Mouse (Mus musculus) spleen, adult 18-20 months (tissue): ENCODE measurements around the gene Epb41l1.

ENCODE experiments used
- DNase-seq, 2 experiments: peaks; one replicate each; pipeline ENCODE4 v3.0.0; 2022; ENCODE audit warnings: mixed read lengths in 2 of 2

The Epb41l1 gene

DNA sequence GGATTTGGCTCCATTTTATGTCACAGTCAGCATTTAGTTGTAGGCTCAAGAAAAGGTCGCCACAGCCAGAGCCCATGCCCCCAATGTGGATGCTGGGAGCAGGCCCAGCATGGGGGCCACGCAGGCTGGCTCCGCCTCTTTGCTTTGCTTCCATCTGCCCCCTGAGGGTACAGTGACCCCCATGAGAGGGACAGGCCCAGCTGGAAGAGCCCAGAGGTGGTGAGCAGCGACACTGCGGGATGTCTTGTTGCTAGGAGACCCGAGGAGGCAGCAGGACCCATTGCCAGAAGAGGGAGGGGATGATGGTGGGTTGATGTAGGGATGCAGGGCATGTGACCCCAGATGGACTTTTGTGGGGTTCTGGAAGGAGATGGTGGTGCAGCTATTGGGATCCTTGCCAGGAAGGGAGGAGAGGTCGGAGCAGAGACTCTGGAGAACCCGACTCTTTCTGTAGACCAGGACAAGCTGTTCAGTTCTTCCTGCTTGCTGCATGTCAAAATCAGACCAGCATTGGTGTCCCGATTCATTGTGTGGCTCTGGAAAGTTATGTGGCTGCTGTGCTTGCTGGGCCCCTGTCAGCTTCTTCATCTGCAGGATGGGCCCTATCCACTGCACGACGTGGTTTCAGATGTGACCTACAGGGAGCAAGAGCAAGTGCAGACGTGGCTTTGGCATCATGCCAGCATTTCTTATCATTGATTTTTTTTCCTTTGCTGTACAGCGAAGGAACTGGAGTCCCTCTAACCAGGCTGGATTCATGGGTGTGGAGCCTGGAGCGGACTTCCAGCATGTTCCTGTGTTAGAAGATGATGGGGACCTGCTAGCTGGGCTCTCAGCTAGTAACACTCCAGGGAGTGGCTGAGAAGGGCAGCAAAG, 41.7 kb downstream of the Epb41l1 start:
- DNase-seq = no peak

DNA sequence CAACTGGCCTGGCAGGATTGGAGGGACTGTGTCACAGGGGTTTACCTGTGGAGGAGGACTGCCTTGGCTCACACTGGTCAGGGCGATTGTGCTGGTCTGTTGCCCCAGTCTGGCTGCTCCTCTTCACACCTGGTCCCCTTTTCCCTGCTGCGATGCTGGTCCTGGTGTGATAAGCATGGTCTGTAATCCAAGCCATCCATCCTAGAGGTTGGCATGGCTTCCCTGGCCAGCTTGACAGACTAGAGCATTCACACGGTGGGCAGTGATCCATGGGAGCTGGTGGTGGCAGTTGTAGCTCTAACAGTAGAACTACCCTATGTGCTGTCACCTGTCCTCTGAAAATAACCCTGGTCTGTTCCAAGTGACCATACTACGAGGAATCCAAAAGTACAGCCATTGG, 43.7 kb downstream of the Epb41l1 start:
- no peak for DNase-seq

DNA sequence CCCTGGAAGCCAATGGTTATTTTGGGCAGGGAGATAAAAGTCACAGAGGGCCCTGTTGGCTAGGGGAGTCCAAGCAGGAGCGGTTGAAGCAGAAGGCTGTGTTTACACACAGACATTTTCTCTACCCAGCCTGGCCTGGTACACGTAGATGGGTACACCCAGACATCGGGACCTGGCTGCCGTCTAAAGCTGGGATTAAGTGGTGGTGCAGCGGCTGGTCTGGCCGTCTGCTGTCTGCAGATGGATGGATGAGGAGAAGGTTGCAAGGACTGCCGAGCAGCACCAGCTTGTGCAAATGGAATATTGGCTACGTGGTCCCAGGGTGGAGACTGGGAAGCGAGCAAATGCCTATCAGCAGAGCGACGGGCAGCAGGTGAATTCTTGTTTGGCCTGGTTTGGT, 46.8 kb downstream of the Epb41l1 start:
- DNase-seq = no peak

DNA sequence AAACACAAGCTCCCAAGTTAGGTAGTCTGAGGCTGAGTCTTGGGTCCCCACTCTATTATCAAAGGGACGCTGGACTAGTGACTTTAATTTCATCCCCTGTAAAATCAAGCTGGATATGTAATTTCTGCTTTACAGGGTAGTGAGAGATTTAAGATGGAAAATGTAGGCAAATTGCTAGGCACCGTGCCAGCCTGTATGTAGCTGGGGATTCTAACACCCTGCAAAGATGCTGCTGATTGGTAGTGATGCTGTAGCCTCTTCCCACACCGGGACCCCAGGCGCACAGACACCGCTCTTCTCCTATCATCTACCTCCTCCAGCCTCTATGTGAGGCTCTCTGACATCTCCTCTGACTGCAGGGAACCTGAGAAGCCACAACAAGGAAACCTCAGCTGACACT, 48.2 kb downstream of the Epb41l1 start:
- no peak for DNase-seq

DNA sequence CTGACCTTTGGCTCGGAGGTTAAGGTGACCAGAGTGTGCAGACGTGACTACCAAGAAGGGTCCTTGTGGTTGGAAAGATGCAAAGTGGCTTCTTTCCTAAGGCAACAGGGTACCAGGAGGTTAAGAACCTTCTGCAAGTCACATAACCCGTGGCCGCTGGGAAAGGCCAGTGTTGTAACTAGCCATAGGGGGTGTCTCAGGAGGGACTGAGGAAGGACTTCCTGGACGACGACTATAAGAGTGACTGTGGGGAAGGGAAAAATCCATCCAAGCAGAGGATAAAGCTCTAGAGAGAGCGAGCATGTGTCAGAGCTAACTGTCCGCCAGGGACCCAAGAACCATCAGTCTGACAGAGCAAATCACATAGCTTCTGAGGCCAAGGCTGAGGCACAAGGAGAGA, 48.8 kb downstream of the Epb41l1 start:
- no peak for DNase-seq

DNA sequence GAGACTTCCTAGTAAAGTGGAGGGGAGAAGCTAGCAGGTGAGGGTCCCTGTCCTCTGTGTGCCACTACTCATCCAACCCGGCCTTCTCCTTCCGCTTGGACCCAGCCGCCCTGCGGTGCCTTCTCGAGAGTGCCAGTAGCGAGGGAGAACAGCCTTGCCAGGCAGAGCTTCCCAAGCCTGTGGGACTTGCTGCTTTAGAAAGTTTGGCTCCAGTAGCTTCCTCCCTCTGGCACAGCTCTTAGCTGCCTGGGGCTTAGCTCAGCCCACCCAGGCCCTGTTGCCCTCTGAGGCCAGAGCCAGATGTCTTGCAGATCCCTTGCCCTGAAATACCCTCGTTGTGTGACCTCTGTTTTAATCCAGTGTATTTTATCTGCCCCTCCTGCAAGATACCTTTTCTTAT, 50.2 kb downstream of the Epb41l1 start:
- no peak for DNase-seq

DNA sequence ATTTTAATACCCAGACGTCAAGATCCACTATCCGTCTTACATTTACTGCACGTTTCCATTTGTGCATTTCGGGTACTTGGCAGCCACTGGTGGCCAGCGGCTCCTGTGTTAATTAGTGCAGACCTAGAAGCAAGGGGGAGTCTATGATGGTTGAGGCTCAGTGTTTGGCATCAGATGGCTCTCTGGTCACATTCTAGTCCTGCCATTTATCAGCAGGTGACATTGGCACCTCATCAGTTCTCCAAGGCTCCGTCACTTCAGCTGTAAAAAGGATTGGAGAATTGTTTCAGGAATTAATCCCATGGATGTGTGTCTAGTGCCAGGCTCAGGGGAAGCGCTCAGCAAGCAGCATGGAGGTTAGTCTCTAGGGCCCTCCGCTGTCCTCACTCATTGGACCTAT, 51.6 kb downstream of the Epb41l1 start:
- no peak for DNase-seq

DNA sequence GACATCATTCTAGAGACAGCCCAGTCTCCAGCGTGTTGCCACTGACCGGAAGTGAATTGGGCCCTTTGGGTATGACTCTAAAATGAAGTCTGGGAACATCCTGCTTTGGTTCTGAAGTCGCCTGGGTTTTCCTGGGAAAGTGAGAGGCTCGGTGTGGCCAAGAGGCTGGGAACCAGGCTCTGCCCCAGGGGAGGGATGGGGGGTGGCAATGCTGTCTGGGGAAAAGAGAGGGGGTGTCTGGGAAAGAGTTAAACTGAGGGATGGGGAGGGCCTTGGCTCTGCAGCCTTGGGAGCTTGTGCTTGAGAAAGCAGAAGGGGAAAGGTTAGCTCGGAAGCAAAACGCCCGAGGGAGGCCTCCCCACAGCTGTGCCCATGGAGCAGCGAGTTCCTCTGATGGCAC, 53.0 kb downstream of the Epb41l1 start:
- no peak for DNase-seq

DNA sequence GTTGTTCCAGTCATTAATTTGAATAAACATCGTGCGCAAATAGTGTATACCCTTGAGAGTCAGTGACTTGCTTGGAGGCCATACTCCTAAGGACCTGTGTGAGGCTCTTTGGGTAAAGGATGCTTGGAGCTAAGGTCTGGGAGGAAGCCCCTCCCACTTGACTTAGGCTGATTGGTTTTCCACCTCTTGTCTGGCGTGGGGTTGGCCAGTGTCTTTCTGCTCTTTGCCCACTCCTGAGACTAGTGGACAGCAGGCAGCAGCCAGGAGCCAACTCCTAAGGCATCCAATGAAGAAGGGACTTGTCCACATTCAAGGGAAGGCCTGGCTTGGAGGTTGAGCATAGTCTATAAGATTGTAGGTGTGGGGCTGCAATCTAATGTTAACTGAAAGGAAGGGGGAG, 53.4 kb downstream of the Epb41l1 start:
- DNase-seq = no peak

DNA sequence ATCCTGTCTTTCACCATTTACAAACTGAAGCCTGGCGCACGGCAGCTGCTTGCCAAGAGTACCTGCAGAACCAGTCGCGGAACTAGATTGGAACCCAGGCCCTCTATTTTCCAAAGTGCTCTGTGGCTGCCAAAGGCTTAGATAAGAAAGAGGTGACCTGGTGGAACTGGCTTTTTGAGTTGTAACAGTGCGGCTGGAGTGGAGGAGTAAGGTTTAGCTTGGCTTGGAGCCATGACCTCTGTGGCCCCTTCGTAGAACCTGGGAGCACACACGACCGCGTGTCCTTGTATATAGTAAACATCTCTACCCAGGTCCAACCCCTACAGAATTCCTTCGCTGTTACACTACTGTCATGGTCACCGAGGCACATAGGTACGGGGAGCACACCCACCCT, 54.2 kb downstream of the Epb41l1 start:
- no peak for DNase-seq

DNA sequence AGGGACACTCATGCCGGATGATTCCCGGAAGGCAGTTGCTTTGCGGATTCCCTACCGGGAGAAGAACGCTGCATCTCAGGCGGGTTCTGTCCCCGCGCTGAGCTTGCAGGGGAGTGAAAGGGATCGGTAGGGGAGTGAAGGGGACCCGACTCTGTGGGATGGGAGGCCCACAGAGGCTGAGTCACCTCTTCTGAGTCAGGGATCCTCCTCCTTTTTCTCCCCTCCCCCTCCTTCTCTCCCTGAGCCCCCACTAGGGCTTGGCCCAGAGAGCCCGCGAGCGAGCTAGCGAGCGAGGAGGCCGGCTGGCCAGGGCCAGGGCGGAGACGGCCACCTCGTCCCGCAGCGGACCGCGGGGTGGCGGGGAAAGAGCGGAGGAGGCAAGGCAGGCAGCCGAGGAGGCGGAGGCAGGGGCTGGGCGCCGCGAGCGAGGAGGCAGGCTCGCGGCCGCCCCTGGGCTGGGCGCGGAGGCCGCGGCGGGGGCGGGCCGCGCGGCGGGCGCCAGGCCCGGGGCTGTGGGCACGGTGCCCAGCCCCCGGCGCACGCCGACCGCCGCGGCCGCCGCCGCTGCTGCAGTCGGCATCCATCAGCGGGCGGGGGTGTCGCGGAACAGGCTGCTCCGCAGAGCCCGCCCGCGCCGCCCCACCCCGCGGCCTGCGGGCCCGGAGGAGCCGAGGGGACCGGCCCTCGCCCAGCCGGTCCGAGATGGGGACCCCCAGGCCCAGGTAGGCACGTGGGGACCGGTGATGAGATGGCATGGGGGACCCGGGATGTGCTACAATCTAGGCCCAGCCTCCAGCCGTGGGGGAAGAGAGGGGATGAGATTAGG, 54.8 kb downstream of the Epb41l1 start:
- DNase-seq = peak in 1 of 2 experiments; percentile 29

DNA sequence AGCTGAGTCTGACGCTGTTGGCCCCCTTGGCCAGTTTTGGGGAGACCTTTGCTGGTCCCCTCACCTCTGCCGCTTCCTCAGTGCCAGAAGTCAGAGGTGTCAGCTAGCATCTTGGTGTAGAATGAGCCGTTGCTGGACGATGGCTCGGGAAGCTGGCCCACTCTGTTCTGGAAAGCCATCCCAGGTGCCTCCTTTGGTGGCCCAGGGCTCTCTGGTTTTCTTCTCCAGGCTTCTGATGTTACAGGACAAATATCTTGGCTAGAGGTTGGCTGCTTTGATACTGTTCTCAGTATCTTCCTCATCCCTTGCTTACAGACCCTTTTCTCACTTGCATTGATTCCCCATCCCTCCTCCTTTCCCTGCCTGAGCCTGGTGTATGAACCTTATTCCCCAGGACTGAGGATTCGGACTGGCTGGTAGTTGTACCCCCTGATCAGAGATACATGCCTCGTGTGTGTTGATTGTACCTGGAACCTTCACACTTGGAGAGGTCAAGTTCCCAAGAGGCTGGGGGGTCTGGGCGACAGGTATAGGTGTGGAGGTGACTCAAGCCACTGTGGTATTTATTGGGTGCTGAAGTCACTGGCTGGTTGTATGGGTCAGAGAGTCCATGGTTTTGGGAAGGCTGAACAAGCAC, 55.5 kb downstream of the Epb41l1 start:
- no peak for DNase-seq

DNA sequence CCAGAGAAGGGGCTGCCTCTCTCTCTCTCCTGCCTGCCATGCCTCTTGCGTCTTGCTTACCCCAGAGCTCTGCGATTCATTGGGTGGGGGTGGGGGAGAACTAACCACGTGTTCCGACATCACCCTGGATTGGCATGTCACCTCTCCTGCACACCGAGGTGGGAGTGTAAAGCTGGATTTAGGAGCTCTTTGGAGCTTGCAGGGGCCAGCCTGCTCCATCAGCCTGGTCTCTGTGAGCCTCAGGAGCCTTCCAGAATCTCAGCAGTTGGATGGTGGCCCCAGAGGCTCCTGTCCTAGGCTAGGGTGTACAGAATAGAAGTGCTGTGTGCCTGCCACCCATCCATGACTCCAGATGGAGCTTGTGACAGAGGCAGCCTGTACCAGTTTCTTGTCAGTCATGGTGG, 56.0 kb downstream of the Epb41l1 start:
- DNase-seq = no peak

DNA sequence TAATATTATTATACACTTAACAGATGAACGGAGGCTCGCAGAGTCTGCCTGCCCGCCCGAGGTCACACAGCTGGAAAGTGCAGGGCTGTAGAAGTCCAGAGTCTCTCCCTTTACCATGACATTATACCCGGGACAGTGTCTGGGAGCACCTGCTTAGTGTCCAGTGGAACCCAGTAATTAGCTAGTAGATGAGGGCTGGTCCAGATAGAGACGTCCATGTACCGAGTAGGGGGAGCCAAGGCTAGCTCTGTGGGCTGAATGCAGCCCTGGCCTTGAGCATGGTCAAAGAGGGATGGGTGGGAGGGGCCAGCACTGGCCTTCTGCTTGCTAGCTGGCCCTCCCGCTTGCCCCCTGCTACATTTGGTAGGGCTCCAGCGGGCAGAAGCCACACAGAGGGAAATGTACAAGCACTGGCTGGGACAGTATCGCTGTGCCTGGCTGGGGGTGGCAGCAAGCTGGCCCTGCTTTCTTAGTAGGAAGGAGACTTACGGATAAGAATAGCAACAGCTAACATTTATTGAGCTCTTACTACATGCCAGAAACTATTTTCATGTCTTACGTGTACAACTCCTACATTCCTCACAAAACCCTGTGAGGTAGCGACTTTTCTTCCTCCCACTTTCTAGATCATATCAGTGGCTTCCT, 57.5 kb downstream of the Epb41l1 start:
- no peak for DNase-seq

DNA sequence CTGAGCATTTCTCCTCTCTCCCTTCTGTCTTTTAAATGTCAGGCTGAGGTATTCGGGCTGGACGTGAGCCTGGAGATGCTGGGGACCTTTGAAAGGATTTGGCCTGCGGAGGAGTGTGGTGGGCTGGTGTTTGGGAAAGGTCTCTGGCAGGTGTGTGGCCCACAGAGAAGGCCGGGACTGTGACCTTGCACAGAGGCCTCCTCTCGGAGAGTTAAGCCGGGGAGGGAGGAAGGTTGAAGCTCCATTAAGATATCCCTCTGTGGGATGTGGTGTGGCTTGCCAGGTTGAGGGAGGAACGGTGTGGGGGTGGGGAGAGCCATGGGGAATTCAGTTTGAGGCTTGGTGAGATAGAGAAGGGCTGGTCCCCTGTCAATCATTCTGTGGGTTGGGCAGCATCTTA, 59.1 kb downstream of the Epb41l1 start:
- DNase-seq = no peak

DNA sequence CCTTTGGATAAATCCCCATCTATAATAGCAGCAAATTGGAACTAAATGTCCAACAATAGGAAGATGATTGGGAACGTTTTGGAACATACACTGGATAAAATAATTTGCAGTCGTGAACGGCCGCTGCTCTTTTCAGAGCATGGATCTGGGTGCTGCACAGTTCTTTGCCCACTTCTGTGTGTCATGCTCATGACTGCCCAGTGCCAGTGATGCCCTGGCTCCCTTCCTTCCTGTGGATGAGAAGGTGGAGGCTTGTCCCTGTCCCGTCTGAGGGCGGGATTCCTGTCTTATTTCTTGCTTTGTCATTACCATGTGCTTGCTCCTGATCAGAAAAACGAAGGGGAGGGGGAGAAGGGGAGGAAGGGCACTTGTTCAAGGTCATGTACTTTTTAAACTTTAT, 59.6 kb downstream of the Epb41l1 start:
- no peak for DNase-seq

DNA sequence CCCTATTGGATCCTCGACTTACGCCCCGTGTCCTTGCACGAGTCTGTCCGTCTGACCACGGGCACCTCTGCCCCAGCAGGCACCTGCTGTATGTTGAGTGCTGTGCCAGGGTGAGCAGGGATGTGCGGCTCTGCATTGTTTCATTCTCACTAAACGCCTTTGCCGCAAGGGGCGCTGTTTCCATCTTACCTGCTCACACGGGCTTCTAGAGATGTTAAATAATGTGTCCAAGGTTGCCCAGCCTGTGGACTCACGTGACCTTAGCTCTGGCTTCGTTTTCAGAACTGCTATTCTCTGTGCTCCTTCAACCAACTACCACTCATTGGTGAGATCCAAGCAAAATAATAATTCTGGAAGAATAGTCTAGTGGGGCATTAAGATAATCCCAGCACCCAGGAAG, 61.6 kb downstream of the Epb41l1 start:
- DNase-seq = peak; percentile 23 to 65

DNA sequence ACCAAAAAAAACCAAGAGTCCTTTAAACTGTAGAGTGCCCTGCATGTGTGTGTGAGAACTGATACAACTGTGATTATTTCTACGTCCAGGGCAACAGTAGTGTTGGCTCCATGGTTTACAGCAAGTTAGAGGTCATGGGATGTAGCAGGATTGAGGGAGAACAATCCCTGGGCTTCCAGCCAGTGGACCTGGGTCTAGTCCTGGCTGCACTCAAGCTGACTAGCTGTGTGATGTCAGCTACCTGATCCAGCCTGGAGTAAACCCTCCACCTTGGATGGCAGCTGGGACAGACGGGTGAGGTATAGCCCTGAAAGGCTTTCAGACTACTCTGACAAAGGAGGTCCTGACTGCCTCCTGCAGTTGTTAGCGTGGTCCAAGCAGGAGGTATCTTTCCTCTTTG, 62.1 kb downstream of the Epb41l1 start:
- no peak for DNase-seq

DNA sequence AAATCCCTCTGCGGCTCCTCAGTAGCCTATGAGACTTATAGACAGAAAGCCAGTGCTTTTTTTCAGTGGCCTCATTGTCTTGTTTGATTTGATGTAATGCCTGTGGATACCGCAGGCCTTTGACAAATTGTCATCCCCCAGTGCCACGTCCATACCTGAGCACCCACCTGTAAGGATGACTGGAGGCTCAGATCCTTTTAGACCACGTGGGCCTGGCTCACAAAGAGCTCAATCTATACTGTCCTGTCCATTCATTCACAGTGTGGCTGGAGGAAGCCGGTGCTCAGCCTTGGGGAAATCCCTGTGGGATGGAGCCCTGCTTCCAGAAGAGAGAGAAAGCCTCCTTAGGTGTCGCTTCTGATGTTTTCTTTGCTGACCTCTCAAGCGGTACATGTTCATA, 62.5 kb downstream of the Epb41l1 start:
- no peak for DNase-seq

DNA sequence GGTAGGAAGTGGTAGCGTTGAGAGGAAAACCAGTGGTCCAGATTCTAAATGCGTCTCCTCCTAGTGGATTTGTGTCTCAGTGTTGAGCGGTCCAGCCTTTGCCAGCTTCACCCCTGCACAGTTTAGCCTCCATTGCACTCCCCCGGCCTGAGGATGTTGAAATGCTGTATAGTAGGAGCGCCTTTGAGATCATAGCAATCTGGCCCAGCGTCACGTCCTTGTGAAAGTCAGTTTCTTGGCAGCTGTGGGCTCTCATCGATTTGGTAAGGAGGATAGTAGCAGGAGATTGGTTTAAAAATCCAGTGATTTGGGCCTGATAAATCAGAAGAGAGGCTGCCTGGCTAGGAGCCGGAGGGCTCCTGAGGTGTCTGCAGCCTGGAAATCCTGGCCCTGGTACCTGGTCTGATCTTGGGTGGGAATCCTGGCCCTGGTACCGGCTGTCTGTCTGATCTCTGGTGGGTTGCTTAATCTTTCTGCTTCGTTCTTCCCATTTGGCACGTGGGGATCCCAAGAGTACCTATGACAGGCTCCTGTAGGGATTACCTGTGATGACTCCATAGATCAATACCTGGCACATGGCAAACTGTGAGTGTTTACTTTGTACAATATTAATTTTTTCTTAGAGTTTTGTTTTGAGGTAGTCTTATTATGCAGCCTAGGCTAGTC, 65.5 kb downstream of the Epb41l1 start:
- DNase-seq = no peak

DNA sequence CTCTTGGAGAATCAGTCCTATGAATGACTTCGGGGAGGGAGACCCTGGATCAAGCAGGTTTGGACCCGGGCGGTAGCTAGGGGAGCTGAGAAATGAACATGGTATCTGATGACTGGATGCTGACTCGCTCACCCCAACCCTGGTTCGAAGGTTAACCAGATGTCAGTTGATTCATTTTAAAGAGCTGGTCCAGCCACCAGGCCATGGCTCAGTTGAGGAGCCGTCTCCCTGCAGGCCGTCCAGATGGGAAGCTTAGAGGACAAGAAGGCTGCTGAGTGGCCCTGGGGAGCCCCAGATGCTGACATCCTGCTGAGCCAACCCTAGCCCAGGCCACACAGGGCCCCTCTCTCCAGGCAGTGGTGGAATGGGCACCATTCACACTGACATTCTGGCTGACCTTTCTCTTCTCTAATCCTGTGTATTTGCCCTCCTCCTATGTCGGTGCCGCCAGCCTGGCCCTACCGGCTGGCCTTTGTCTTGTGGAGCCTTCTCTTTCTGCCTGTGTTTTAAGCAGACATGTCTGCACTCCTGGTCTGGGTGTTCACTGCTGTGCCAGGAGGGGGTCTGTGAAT, 67.0 kb downstream of the Epb41l1 start:
- DNase-seq = no peak

DNA sequence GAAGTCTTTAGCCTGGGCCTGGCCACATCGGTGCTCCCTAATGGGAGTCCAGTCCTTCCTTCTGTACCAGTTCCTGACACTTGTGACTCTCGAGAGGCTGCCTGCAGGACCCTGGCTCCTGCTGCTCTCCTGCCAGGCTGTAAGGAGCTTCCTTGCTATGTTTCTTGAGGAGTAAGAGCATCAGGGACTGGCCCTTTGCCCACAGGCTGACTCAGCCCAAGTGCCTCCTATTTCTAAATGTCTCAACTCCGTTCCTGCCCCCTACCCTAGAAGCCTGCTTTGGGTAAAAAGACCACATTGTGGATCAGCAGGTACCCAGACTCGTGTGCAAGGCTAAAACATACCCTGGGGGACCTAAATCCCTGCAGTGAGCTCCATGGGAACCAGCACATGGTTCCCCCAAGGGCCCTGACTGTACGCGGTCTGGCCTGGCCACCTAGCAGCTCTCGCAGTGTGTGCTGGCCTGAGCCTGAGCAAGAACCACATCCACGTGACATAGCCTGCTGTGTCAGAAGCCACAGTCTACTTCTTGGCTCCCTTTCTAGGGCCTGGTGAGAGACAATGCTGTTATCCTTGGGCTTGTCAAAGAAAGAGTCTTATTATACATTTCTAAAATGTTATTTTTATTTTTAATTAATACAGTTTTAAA, 67.6 kb downstream of the Epb41l1 start:
- no peak for DNase-seq
